In genomic region chr16:76200801-76201728, GRCm38 (mm10) we compare ENCODE assay signal across 14 mouse cellular contexts.
DNase-seq lines count a peak whose midpoint lies in the region; ATAC-seq and TF ChIP-seq lines count a peak whose summit lies in the region.
"Had no signal": no experiment of that assay in that cellular context is flagged by ENCODE, and none has a peak within 500 bp of the region (broad histone marks: within the 10 kb centered on the region; RNA-seq: fewer than 3 reads in every experiment).

No protein-coding gene starts in this region.

- no peaks in the 10 kb centered on the region for H3K4me1 ChIP-seq in intestine, embryonic 16.5 days (ENCODE audit: control insufficient read depth, insufficient read depth, low read length)
- no peaks in the 10 kb centered on the region for H3K4me1 ChIP-seq in intestine, embryonic 15.5 days (replicated peaks)
- H3K4me1 ChIP-seq in lung, embryonic 14.5 days (ENCODE audit: insufficient read depth): no peaks in the 10 kb centered on the region
- no peaks in the 10 kb centered on the region for H3K4me1 ChIP-seq in stomach, embryonic 15.5 days
- H3K4me1 ChIP-seq: embryonic facial prominence, embryonic 12.5 days; forebrain, embryonic 10.5 days; heart, embryonic 12.5 days; hindbrain, embryonic 15.5 days had no signal

- H3K9me3 ChIP-seq in intestine, embryonic 16.5 days (ENCODE audit: control insufficient read depth, low read length): no peaks in the 10 kb centered on the region
- no peaks in the 10 kb centered on the region for H3K9me3 ChIP-seq in intestine, embryonic 15.5 days
- H3K9me3 ChIP-seq in lung, embryonic 14.5 days (ENCODE audit: low read depth, low read length): no peaks in the 10 kb centered on the region
- H3K9me3 ChIP-seq in stomach, embryonic 15.5 days: no peaks in the 10 kb centered on the region
- H3K9me3 ChIP-seq: embryonic facial prominence, embryonic 12.5 days; forebrain, embryonic 10.5 days; heart, embryonic 12.5 days; hindbrain, embryonic 15.5 days had no signal

- H3K4me2 ChIP-seq in intestine, embryonic 16.5 days (ENCODE audit: low read depth, low read length): no peak overlapping the region
- H3K4me2 ChIP-seq in intestine, embryonic 15.5 days (replicated peaks): no peak overlapping the region
- no peak overlapping the region for H3K4me2 ChIP-seq in lung, embryonic 14.5 days
- H3K4me2 ChIP-seq in stomach, embryonic 15.5 days: no peak overlapping the region
- H3K4me2 ChIP-seq: embryonic facial prominence, embryonic 12.5 days; heart, embryonic 12.5 days; hindbrain, embryonic 15.5 days had no signal

- ATAC-seq in intestine, embryonic 16.5 days: no peak
- no peak; the same call in none of the 2 replicates for ATAC-seq in intestine, embryonic 15.5 days
- peak; percentile 50; the same call in 1 of the 2 replicates for ATAC-seq in lung, embryonic 14.5 days (ENCODE audit: insufficient read depth)
- peak; percentile 37; the same call in 1 of the 2 replicates for ATAC-seq in stomach, embryonic 15.5 days (ENCODE audit: insufficient read depth, low FRiP score, low read depth)
- ATAC-seq: forebrain, embryonic 14.5 days had no signal

- peak; percentile 52 for DNase-seq in lung, embryonic 14.5 days
- DNase-seq in lung, postnatal 14 days: no peak
- DNase-seq in heart, postnatal 4 days: no peak
- DNase-seq in layer of hippocampus, adult 2 months (ENCODE audit: low spot score in 2 of 2): no peak
- DNase-seq: cerebellum, adult 11 months; cerebellum, adult 8-10 months had no signal

- H3K27ac ChIP-seq in intestine, embryonic 16.5 days (ENCODE audit: low read length): peak overlapping the region; percentile 52
- H3K27ac ChIP-seq in intestine, embryonic 15.5 days: no peak overlapping the region
- no peak overlapping the region for H3K27ac ChIP-seq in lung, embryonic 14.5 days (ENCODE audit: low read depth)
- H3K27ac ChIP-seq in stomach, embryonic 15.5 days: no peak overlapping the region
- no peak overlapping the region for H3K27ac ChIP-seq in layer of hippocampus, adult 2 months
- H3K27ac ChIP-seq: embryonic facial prominence, embryonic 12.5 days; forebrain, embryonic 10.5 days; hindbrain, embryonic 15.5 days had no signal

- H3K9ac ChIP-seq in intestine, embryonic 16.5 days (ENCODE audit: low read depth, low read length): no peak overlapping the region
- no peak overlapping the region for H3K9ac ChIP-seq in intestine, embryonic 15.5 days
- H3K9ac ChIP-seq in lung, embryonic 14.5 days: no peak overlapping the region
- no peak overlapping the region for H3K9ac ChIP-seq in stomach, embryonic 15.5 days
- H3K9ac ChIP-seq: embryonic facial prominence, embryonic 12.5 days; heart, embryonic 12.5 days; hindbrain, embryonic 15.5 days had no signal

- 52% methylated on average over 9 of the region's 9 CpGs for WGBS in intestine, embryonic 16.5 days
- 52% methylated on average over 9 of the region's 9 CpGs for WGBS in intestine, embryonic 15.5 days
- WGBS in lung, embryonic 14.5 days: 39% methylated on average over 9 of the region's 9 CpGs
- WGBS in stomach, embryonic 15.5 days: 35% methylated on average over 9 of the region's 9 CpGs

- H3K27me3 ChIP-seq in intestine, embryonic 16.5 days (replicated peaks; ENCODE audit: control insufficient read depth, insufficient read depth, low read length): no peaks in the 10 kb centered on the region
- no peaks in the 10 kb centered on the region for H3K27me3 ChIP-seq in intestine, embryonic 15.5 days (replicated peaks)
- H3K27me3 ChIP-seq in lung, embryonic 14.5 days (ENCODE audit: insufficient read depth, low read length): no peaks in the 10 kb centered on the region
- no peaks in the 10 kb centered on the region for H3K27me3 ChIP-seq in stomach, embryonic 15.5 days (replicated peaks)
- H3K27me3 ChIP-seq: embryonic facial prominence, embryonic 12.5 days; heart, embryonic 12.5 days; hindbrain, embryonic 15.5 days had no signal

- no peaks in the 10 kb centered on the region for H3K36me3 ChIP-seq in intestine, embryonic 16.5 days (ENCODE audit: control insufficient read depth, insufficient read depth, low read length)
- H3K36me3 ChIP-seq in intestine, embryonic 15.5 days: no peaks in the 10 kb centered on the region
- H3K36me3 ChIP-seq in lung, embryonic 14.5 days (ENCODE audit: insufficient read depth): no peaks in the 10 kb centered on the region
- H3K36me3 ChIP-seq in stomach, embryonic 15.5 days: no peaks in the 10 kb centered on the region
- H3K36me3 ChIP-seq: embryonic facial prominence, embryonic 12.5 days; forebrain, embryonic 10.5 days; heart, embryonic 12.5 days; hindbrain, embryonic 15.5 days had no signal

- H3K4me3 ChIP-seq in intestine, embryonic 16.5 days (ENCODE audit: low read length): no peak overlapping the region
- no peak overlapping the region for H3K4me3 ChIP-seq in intestine, embryonic 15.5 days (replicated peaks)
- H3K4me3 ChIP-seq in lung, embryonic 14.5 days (ENCODE audit: low read depth, low read length): no peak overlapping the region
- H3K4me3 ChIP-seq in stomach, embryonic 15.5 days (replicated peaks): no peak overlapping the region
- H3K4me3 ChIP-seq in layer of hippocampus, adult 2 months: no peak overlapping the region
- H3K4me3 ChIP-seq: embryonic facial prominence, embryonic 12.5 days; forebrain, embryonic 10.5 days; heart, embryonic 12.5 days; hindbrain, embryonic 15.5 days had no signal

- no peak for TF ChIP-seq CTCF in lung, embryonic 14.5 days (IDR thresholded peaks at IDR 0.05; ENCODE audit: low read depth)
- TF ChIP-seq CTCF in layer of hippocampus, adult 2 months (conservative IDR thresholded peaks at IDR 0.05): no peak

Comparison
In these comparisons a context has a peak if more than half of its experiments do, and no peak if none do; other contexts are left out.
1. ATAC-seq: peak in lung, embryonic 14.5 days (single experiment) and stomach, embryonic 15.5 days (single experiment); none in intestine, embryonic 16.5 days (single experiment) and intestine, embryonic 15.5 days (single experiment).